Mouse (Mus musculus): Measurements from ENCODE around the gene Chrm1. TPM values are rescaled to one million over a fixed set of nuclear protein-coding genes. Genes with fewer than 3 reads are reported as not detected.

The Chrm1 gene
- total and polyA plus RNA-seq, 2 experiments from 2014 or later = 0.80 to 2.4 TPM

DNA sequence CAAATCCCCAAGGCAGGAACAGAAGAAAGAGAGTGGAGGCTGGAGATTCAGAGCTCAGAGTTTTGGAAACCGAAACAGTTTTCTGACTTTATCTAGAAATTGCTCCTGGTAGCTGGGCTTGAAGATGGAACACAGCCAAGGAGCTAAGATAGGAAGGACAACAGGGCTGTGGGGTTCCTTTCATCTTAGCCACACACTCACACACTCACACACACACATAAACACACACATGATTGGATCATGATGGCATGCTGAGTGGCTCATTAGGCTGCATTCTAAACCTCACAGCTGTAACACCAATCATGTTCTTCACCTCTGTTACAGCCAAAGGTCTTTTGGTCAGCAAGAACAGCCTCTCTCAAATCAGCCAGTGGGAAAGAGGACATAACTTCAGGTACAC lies 31.6 kb upstream of the Chrm1 start:
- no peak overlapping the region for H3K27ac ChIP-seq
- H3K27me3 ChIP-seq (ENCODE audit: insufficient read depth, low read length) = no peaks in the 10 kb centered on the region
- no peak for TF ChIP-seq CTCF (IDR thresholded peaks at IDR 0.05; ENCODE audit: low read depth)
- DNase-seq (ENCODE audit: low spot score) (no peak), ATAC-seq (no peak)
- whole genome bisulfite sequencing = 71% methylated on average over 1 of the region's 1 CpGs
- H3K9me3 ChIP-seq (ENCODE audit: low read length) = no peaks in the 10 kb centered on the region
- no peaks in the 10 kb centered on the region for H3K4me1 ChIP-seq (ENCODE audit: insufficient read depth, low read length)
- H3K4me3 ChIP-seq (ENCODE audit: low read length) = no peak overlapping the region
- no peaks in the 10 kb centered on the region for H3K36me3 ChIP-seq (ENCODE audit: insufficient read depth, low read length)
- H3K9ac ChIP-seq (replicated peaks; ENCODE audit: low read length) = no peak overlapping the region
- H3K4me2 ChIP-seq (ENCODE audit: low read depth, low read length) = no peak overlapping the region

DNA sequence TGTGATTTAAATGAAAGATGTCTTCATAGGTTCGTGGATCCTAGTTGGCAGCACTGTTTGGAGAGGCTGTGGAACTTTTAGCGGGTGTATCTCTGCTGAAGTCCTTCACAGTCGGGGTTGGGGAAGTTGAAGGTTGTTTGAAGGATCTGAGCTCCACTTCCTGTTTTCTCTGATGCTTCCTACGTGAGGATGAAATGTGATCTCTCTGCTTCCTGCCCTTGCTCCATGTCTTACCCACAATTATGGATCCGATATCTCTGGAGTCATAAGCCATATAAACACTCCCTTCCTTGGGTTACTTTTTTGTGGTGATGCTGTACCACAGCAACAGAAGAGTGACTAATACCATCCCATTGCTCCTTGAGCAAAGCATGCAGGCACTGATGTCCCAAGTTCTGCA lies 21.5 kb upstream of the Chrm1 start:
- Histone ChIP-seq H3K4me1 (ENCODE audit: insufficient read depth, low read length) (no peaks in the 10 kb centered on the region), H3K9me3 (ENCODE audit: low read length) (no peaks in the 10 kb centered on the region), H3K9ac (replicated peaks; ENCODE audit: low read length) (no peak overlapping the region), H3K36me3 (ENCODE audit: insufficient read depth, low read length) (no peaks in the 10 kb centered on the region), H3K27ac (no peak overlapping the region), H3K4me2 (ENCODE audit: low read depth, low read length) (no peak overlapping the region), H3K4me3 (ENCODE audit: low read length) (no peak overlapping the region), H3K27me3 (ENCODE audit: insufficient read depth, low read length) (no peaks in the 10 kb centered on the region)
- ATAC-seq = no peak
- TF ChIP-seq CTCF (IDR thresholded peaks at IDR 0.05; ENCODE audit: low read depth) = no peak
- no peak for DNase-seq (ENCODE audit: low spot score)
- WGBS = 70% methylated on average over 5 of the region's 5 CpGs

DNA sequence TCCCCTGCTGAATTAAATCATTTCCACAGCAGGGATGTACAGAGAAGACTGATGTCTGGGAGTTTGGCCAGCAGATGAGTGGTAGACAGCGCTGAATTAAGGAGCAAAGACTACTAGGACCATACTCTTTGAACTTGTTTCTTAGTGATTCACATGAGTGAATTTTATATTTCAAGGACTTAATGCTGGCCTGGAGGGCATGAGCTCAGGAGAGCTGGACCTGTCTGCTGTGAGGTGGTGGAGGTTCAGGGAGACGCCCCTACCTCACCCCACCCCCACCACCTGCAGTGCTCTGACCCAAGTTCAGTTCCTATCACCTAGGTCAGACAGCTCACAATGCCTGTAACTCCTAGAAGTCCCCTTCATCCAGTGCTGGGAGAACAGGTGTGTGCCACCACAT lies 17.2 kb upstream of the Chrm1 start:
- no peak for ATAC-seq
- H3K27ac ChIP-seq = no peak overlapping the region
- 76% methylated on average over 2 of the region's 2 CpGs for WGBS
- H3K4me3 ChIP-seq (ENCODE audit: low read length) = no peak overlapping the region
- H3K9me3 ChIP-seq (ENCODE audit: low read length) = no peaks in the 10 kb centered on the region
- no peak for DNase-seq (ENCODE audit: low spot score)
- TF ChIP-seq CTCF (IDR thresholded peaks at IDR 0.05; ENCODE audit: low read depth) = no peak
- H3K4me1 ChIP-seq (ENCODE audit: insufficient read depth, low read length) = no peaks in the 10 kb centered on the region
- no peaks in the 10 kb centered on the region for H3K36me3 ChIP-seq (ENCODE audit: insufficient read depth, low read length)
- no peak overlapping the region for H3K9ac ChIP-seq (replicated peaks; ENCODE audit: low read length)
- no peak overlapping the region for H3K4me2 ChIP-seq (ENCODE audit: low read depth, low read length)
- H3K27me3 ChIP-seq (ENCODE audit: insufficient read depth, low read length) = no peaks in the 10 kb centered on the region

DNA sequence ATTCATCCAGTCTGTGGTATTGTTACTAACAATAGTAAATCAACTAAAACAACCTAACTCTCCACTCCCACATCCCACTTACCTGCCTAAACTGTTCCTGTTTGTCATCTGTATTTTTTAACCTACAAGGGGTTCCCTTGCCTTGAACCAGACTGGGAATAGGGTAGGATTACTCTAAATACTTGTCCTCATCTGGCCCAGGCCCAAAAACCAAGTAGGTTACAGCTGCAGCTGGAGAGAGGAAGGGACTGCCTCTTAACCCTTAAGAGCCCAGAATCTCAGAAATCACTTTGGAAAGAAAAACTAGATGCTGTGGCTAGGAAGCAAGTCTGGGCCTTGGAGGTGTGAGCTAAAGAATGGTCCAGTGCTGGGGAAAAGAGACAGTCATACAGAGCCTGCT lies 7.8 kb upstream of the Chrm1 start:
- Histone ChIP-seq H3K4me3 (ENCODE audit: low read length) (no peak overlapping the region), H3K27ac (no peak overlapping the region), H3K27me3 (ENCODE audit: insufficient read depth, low read length) (no peaks in the 10 kb centered on the region), H3K36me3 (ENCODE audit: insufficient read depth, low read length) (no peaks in the 10 kb centered on the region), H3K9ac (replicated peaks; ENCODE audit: low read length) (no peak overlapping the region), H3K4me2 (ENCODE audit: low read depth, low read length) (no peak overlapping the region), H3K4me1 (ENCODE audit: insufficient read depth, low read length) (no peaks in the 10 kb centered on the region), H3K9me3 (ENCODE audit: low read length) (no peaks in the 10 kb centered on the region)
- no peak for TF ChIP-seq CTCF (IDR thresholded peaks at IDR 0.05; ENCODE audit: low read depth)
- ATAC-seq (no peak), DNase-seq (ENCODE audit: low spot score) (no peak)

DNA sequence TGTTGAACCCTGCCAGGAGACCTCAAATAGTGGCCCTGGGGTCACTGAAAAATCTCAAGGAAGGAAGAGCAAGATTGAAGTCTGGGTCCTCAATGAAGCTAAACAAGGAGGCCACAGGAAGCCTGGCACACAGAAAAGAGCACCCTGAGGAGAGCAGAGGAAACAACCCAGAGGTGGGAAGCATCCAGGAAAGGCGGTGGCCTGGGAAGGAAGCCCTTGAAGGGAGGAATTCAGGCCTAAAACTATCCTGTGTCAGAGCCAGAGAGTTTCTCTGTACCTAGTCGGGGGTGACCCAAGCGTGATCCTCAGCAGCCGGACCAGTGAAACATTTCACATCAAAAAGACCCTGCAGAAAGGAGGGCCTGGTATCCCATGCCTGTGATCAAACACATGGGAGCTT lies 7.2 kb upstream of the Chrm1 start:
- no peak overlapping the region for H3K4me3 ChIP-seq (ENCODE audit: low read length)
- ATAC-seq (no peak), DNase-seq (ENCODE audit: low spot score) (no peak)
- no peaks in the 10 kb centered on the region for H3K4me1 ChIP-seq (ENCODE audit: insufficient read depth, low read length)
- H3K9ac ChIP-seq (replicated peaks; ENCODE audit: low read length) = no peak overlapping the region
- no peaks in the 10 kb centered on the region for H3K36me3 ChIP-seq (ENCODE audit: insufficient read depth, low read length)
- H3K4me2 ChIP-seq (ENCODE audit: low read depth, low read length) = no peak overlapping the region
- 81% methylated on average over 4 of the region's 4 CpGs for WGBS
- TF ChIP-seq CTCF (IDR thresholded peaks at IDR 0.05; ENCODE audit: low read depth) = no peak
- no peaks in the 10 kb centered on the region for H3K27me3 ChIP-seq (ENCODE audit: insufficient read depth, low read length)
- no peaks in the 10 kb centered on the region for H3K9me3 ChIP-seq (ENCODE audit: low read length)
- H3K27ac ChIP-seq = no peak overlapping the region

DNA sequence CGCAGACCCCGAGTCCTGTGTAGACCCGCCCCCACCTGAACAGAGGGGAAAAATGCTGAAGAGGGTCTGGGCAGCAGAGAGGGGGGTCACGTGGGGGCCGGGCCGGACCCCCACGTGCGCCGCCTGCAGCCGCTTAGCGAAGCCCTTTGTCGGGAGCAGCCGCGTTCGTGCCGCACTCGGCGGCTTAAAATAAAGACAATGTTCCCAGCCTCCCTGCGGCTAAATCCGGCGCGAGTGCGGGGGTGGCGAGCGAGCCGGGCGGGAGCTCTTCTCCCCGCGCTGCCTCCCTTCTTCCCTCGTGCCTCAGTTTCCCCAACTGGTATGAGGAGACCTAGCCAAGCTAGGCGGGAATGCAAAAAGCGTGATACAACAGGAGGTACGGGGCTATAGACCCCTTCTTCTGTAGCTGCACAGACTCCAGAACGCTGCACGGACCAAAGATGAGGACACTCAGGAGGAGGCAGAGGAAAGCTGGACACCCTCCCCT lies 1.7 kb upstream of the Chrm1 start:
- WGBS = under 1% methylated on average over 35 of the region's 35 CpGs

DNA sequence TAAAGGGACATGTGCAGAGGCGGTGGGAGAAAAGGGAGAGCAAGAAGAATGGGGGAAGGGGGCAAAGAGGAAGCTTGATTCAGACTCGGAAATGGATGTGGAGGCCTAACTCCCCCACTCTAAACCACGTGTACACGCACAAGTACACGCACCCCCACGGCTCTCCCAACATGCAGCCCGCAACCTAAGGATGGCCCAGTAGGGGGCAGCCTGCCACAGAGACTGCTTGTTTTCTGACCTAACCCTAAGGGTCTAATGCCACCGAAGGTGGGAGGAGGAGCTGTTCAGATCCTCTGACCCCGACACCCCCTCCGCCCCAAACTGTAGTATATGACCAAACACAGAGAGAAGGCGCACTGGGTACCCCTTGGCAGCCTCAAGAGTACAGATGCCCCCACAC lies 1.3 kb upstream of the Chrm1 start:
- peak overlapping the region; percentile 45; the same call in 1 of the 2 replicates for H3K27ac ChIP-seq
- no peaks in the 10 kb centered on the region for H3K36me3 ChIP-seq (ENCODE audit: insufficient read depth, low read length)
- 3% methylated on average over 11 of the region's 11 CpGs for WGBS
- DNase-seq (ENCODE audit: low spot score) (peak; percentile 78), ATAC-seq (peak; percentile 75)
- no peaks in the 10 kb centered on the region for H3K27me3 ChIP-seq (ENCODE audit: insufficient read depth, low read length)
- peak overlapping the region; percentile 95 for H3K4me2 ChIP-seq (ENCODE audit: low read depth, low read length)
- peak overlapping the region; percentile 45 for H3K4me3 ChIP-seq (ENCODE audit: low read length)
- peak; percentile 69 for TF ChIP-seq CTCF (IDR thresholded peaks at IDR 0.05; ENCODE audit: low read depth)
- H3K9me3 ChIP-seq (ENCODE audit: low read length) = no peaks in the 10 kb centered on the region
- peaks cover 15% of the 10 kb centered on the region for H3K4me1 ChIP-seq (ENCODE audit: insufficient read depth, low read length)
- peak overlapping the region; percentile 58 for H3K9ac ChIP-seq (replicated peaks; ENCODE audit: low read length)

More for the DNA sequence above, 1.7 kb upstream of the Chrm1 start:
- Histone ChIP-seq H3K4me2 (ENCODE audit: low read depth, low read length) (peak overlapping the region; percentile 95), H3K9ac (replicated peaks; ENCODE audit: low read length) (peak overlapping the region; percentile 58), H3K27ac (peak overlapping the region; percentile 45; the same call in 1 of the 2 replicates), H3K27me3 (ENCODE audit: insufficient read depth, low read length) (no peaks in the 10 kb centered on the region), H3K4me1 (ENCODE audit: insufficient read depth, low read length) (peaks cover 15% of the 10 kb centered on the region), H3K4me3 (ENCODE audit: low read length) (peak overlapping the region; percentile 45), H3K9me3 (ENCODE audit: low read length) (no peaks in the 10 kb centered on the region), H3K36me3 (ENCODE audit: insufficient read depth, low read length) (no peaks in the 10 kb centered on the region)
- TF ChIP-seq CTCF (IDR thresholded peaks at IDR 0.05; ENCODE audit: low read depth) = no peak
- DNase-seq (ENCODE audit: low spot score) (peak; percentile 53), ATAC-seq (peak; percentile 64)
